Mouse (Mus musculus) embryonic facial prominence, embryonic 15.5 days (tissue): ENCODE measurements around the gene Npdc1. TPM values are rescaled to one million over a fixed set of nuclear protein-coding genes. Genes with fewer than 3 reads are reported as not detected.

Experiments
- ATAC-seq: fragments of 200-750 bp; cut with Nextera tagmentation; 2 replicates; pipeline ENCODE4 v1.8.0; 2017; ENCODE audit warnings: low read depth, moderate TSS enrichment; ENCODE audit not compliant: insufficient number of reproducible peaks, low FRiP score, low TSS enrichment
- H3K27ac ChIP-seq: fragments of 300-500 bp; sonication (generic); replicated peaks from 2 replicates; pipeline ENCODE4 v1.5.1; 2015; ENCODE audit warnings: mild to moderate bottlenecking, inconsistent platforms
- H3K27me3 ChIP-seq: fragments of 300-500 bp; sonication (generic); 2 replicates; pipeline ENCODE4 v1.6.1; 2015; ENCODE audit warnings: inconsistent platforms
- H3K36me3 ChIP-seq: fragments of 300-500 bp; sonication (generic); 2 replicates; pipeline ENCODE4 v1.6.1; 2015; ENCODE audit warnings: mild to moderate bottlenecking, inconsistent platforms
- H3K4me1 ChIP-seq: fragments of 300-500 bp; sonication (generic); 2 replicates; pipeline ENCODE4 v1.6.1; 2015; ENCODE audit warnings: inconsistent platforms
- H3K4me2 ChIP-seq: fragments of 300-500 bp; sonication (generic); replicated peaks from 2 replicates; pipeline ENCODE4 v1.6.1; 2015; ENCODE audit warnings: mild to moderate bottlenecking, inconsistent platforms
- H3K4me3 ChIP-seq: fragments of 300-500 bp; sonication (generic); replicated peaks from 2 replicates; pipeline ENCODE4 v1.5.1; 2015; ENCODE audit warnings: mild to moderate bottlenecking, inconsistent platforms
- H3K9ac ChIP-seq: fragments of 300-500 bp; sonication (generic); 2 replicates; pipeline ENCODE4 v1.6.1; 2015; ENCODE audit warnings: inconsistent platforms
- H3K9me3 ChIP-seq: fragments of 300-500 bp; sonication (generic); replicated peaks from 2 replicates; pipeline ENCODE4 v1.6.1; 2016; ENCODE audit warnings: inconsistent platforms
- WGBS: fragments of 180-500 bp; shearing (Covaris S2); methylation state at CpG from one replicate; pipeline ENCODE4 v1.1.7; 2015; 5-methylcytosine and 5-hydroxymethylcytosine counted together
- polyA plus RNA-seq: library from polyadenylated mRNA; unstranded; fragments of >200 nt; fragmentation: Nextera tagmentation; extraction: Ambion mirVana; gene quantifications from 2 replicates; pipeline ENCODE4 v1.2.1, GENCODE M21; 2015

Gene Npdc1
- 64.9 and 67.8 TPM in 2 replicates for polyA plus RNA-seq

DNA sequence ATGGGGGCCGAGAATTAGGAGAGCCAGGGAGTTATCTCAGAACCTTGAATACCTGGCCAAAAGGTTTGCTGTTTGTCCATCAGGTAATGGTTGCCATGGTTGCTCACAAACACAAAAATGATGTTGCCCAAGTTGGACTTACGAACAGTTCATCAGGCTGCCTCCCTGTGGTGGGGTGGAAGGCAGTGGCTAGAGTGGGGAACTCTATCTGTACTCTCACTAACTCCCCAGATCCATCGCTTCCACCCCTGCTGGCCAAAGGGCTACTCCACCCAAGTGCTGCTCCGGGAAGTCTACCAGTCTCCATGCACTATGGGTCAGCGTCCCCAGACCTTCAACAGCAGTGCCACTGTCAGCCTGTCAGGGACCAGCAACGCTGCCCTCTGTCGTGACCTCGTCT, at the start of gene Npdc1:
Gene Npdc1 (plus strand): TSS at position 301 of the 400 bp plus-strand sequence.
- H3K4me3 ChIP-seq, result no peak within 1 kb of the TSS
- ATAC-seq, result no peak
- no peak within 1 kb of the TSS for H3K4me2 ChIP-seq
- H3K27ac ChIP-seq, result no peak within 1 kb of the TSS
- no peak within 1 kb of the TSS for H3K9ac ChIP-seq
- no peaks in the 10 kb centered on the region for H3K36me3 ChIP-seq
- no peaks in the 10 kb centered on the region for H3K9me3 ChIP-seq
- peaks cover 43% of the 10 kb centered on the region for H3K4me1 ChIP-seq
- peaks cover 94% of the 10 kb centered on the region for H3K27me3 ChIP-seq
- WGBS, result 69% methylated on average over 8 of the region's 8 CpGs

DNA sequence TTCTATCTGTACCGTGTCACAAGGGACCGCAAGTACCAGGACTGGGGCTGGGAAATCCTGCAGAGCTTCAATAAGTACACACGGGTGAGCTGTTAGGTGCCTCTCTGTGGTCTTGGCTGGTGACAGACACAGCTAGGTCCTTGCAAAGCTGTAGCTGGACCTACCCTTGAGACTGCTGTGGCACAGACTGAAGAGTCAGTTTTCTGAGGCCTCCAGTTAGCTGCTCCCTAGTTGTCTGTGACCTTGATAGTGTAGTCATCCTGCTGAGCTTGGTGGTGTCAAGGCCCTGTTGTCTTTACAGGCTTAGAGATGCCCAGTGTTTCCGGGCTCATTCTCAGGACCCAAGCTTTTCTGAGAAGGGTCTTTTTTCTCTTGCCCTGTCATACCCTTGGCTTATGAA, 49.7 kb upstream of the Npdc1 start:
- Histone ChIP-seq H3K9ac (no peak overlapping the region), H3K36me3 (peaks cover 90% of the 10 kb centered on the region), H3K4me1 (no peaks in the 10 kb centered on the region), H3K27me3 (no peaks in the 10 kb centered on the region), H3K4me2 (no peak overlapping the region), H3K4me3 (no peak overlapping the region), H3K27ac (no peak overlapping the region), H3K9me3 (no peaks in the 10 kb centered on the region)
- 92% methylated on average over 4 of the region's 4 CpGs for WGBS
- no peak for ATAC-seq

GRCm38 (mm10) chr2:25350701-25351100, 48.5 kb upstream of the Npdc1 start:
- Histone ChIP-seq H3K4me1 (peaks cover 8% of the 10 kb centered on the region), H3K27me3 (no peaks in the 10 kb centered on the region), H3K4me2 (no peak overlapping the region), H3K9me3 (no peaks in the 10 kb centered on the region), H3K4me3 (no peak overlapping the region), H3K36me3 (peaks cover 78% of the 10 kb centered on the region), H3K27ac (no peak overlapping the region), H3K9ac (no peak overlapping the region)
- no peak for ATAC-seq
- 91% methylated on average over 3 of the region's 3 CpGs for WGBS

DNA sequence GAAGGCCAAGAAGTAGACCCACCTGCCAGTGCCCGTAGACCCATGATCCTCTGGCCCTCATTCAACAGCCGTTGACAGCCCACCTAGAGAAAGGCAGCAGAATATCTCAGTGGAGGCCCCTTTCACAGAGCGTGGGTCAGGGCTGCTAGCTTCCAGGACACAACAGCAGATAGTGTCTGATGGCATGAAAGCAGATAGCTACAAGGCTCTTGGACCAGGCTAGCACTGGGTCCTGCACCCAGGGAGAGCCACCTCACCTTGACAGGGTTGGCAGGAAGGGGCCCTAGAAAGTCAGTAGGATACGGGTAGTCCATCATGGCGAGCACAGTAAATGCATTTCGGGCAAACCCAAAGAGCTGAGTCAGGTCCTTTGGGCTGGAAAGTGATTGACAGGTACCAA, 44.9 kb upstream of the Npdc1 start:
- no peak overlapping the region for H3K4me2 ChIP-seq
- no peaks in the 10 kb centered on the region for H3K27me3 ChIP-seq
- peaks cover 46% of the 10 kb centered on the region for H3K36me3 ChIP-seq
- H3K9me3 ChIP-seq, result no peaks in the 10 kb centered on the region
- peaks cover 19% of the 10 kb centered on the region for H3K4me1 ChIP-seq
- no peak overlapping the region for H3K9ac ChIP-seq
- ATAC-seq, result no peak
- 87% methylated on average over 6 of the region's 6 CpGs for WGBS
- no peak overlapping the region for H3K27ac ChIP-seq
- H3K4me3 ChIP-seq, result no peak overlapping the region

DNA sequence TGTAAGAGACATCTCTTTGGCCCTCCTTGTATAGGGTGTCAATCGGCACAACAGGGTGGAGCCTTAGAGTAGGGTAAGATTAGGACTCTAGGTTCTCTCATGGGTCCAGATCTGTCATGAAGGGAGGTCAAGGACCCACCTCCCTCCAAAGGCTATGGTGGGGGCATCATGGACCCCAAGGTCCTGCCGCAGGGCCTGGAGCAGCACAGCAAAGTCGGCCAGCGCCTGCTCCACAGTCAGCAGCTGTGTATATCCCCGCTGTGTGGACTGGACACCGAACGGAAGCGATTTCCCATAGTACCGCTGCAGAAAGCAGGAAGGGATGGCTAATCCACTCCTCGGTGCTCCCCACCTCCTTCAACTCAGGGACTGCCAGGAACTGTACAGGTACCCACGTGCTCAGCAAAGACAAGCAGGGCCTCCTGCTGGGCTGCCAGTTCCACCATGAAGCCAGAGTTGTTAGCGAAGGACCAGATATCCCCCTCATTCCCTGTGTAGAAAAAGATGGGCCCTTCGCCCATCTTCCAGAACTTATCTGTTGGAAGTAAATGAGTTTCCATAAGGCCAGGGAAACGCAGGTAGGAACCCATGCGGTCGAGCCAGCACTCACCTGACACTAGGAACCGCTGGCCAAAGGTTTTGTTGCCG, 43.6 kb upstream of the Npdc1 start:
- Histone ChIP-seq H3K4me1 (peaks cover 19% of the 10 kb centered on the region), H3K27me3 (no peaks in the 10 kb centered on the region), H3K4me3 (peak overlapping the region; percentile 60), H3K9me3 (no peaks in the 10 kb centered on the region), H3K9ac (peak overlapping the region; percentile 37; the same call in 1 of the 2 replicates), H3K36me3 (peaks cover 33% of the 10 kb centered on the region), H3K27ac (no peak overlapping the region), H3K4me2 (peak overlapping the region; percentile 87)
- 41% methylated on average over 18 of the region's 18 CpGs for WGBS
- ATAC-seq, result 0 out of 2 replicates have a peak, but pooled peaks have one; percentile 1

- Histone ChIP-seq H3K27ac (no peak within 1 kb of the TSS), H3K4me3 (peak within 1 kb of the TSS; percentile 60), H3K36me3 (peaks cover 24% of the 10 kb centered on the region), H3K27me3 (no peaks in the 10 kb centered on the region), H3K9ac (peak within 1 kb of the TSS; percentile 54), H3K4me1 (peaks cover 19% of the 10 kb centered on the region), H3K4me2 (peak within 1 kb of the TSS; percentile 87), H3K9me3 (no peaks in the 10 kb centered on the region)
- 3% methylated on average over 13 of the region's 13 CpGs for WGBS
- ATAC-seq, result peak; percentile 53
Observed at GRCm38 (mm10) chr2:25356208-25357079, 42.7 kb upstream of the Npdc1 start, which contains the start of gene Dpp7. Dpp7 (minus strand) TSS chr2:25356359.

GRCm38 (mm10) chr2:25359848-25360247, 39.3 kb upstream of the Npdc1 start:
- Histone ChIP-seq H3K27ac (no peak overlapping the region), H3K9ac (no peak overlapping the region), H3K27me3 (peaks cover 10% of the 10 kb centered on the region), H3K4me2 (no peak overlapping the region), H3K9me3 (no peaks in the 10 kb centered on the region), H3K4me3 (no peak overlapping the region), H3K36me3 (no peaks in the 10 kb centered on the region; the same call in 1 of the 2 replicates), H3K4me1 (peaks cover 29% of the 10 kb centered on the region)
- WGBS, result 76% methylated on average over 4 of the region's 4 CpGs
- no peak for ATAC-seq

DNA sequence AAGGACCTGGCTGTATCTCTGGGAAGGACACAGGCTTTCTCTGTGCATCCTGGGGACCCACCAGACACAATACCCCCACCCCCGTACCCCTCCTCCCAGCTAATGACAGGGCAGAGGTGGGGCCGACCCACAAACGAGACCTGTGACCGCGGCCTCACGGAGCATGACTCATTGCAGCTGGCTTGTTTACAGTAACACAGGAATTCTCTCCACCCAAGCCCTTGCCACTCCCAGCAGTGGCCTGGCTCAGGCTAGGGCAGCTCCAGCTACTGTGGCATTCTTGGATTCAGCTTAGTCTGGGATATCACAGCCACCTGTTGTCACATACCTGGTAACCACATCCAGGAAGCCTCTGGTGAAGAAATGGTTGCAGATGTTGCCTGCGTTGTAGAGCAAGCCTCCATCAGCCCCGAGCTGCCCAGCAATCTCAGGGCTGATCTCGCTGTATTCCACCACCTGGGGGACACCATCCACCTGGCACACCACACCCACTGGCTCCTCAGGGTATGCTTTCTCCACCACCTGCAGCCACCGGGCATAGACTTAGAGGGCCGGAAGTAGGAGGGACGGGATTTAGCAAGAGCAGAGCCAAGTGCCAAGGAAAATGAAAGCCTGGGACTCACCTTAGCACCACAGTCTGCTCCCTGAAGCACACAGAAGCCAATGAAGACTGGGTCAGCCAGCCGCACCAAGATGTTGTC, 35.5 kb upstream of the Npdc1 start:
- no peaks in the 10 kb centered on the region for H3K9me3 ChIP-seq
- no peak overlapping the region for H3K27ac ChIP-seq
- no peaks in the 10 kb centered on the region; the same call in 1 of the 2 replicates for H3K36me3 ChIP-seq
- 44% methylated on average over 13 of the region's 13 CpGs for whole genome bisulfite sequencing
- peaks cover 18% of the 10 kb centered on the region; the same call in 1 of the 2 replicates for H3K4me1 ChIP-seq
- H3K4me3 ChIP-seq, result no peak overlapping the region
- H3K9ac ChIP-seq, result no peak overlapping the region
- H3K4me2 ChIP-seq, result no peak overlapping the region
- peaks cover 10% of the 10 kb centered on the region for H3K27me3 ChIP-seq
- ATAC-seq, result no peak

- ATAC-seq, result no peak
- WGBS, result 89% methylated on average over 4 of the region's 4 CpGs
- peaks cover 10% of the 10 kb centered on the region for H3K27me3 ChIP-seq
Observed at GRCm38 (mm10) chr2:25364313-25364712, 34.8 kb upstream of the Npdc1 start.

DNA sequence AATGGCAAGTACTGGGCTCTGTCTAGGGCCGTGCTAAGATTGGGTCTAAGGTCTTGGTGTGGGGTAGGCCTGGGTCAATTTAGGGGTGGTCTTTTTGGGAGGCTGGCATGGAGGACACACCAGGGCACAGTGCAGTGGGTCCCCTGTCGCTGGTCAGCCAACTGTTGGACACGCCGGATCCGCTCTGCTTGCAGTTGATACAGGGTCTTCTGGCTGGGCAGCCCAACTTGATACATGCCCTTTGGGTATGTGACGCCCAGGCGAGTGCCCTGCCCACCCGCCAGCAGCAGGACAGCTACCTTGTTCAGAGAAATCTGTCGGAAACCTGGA, 34.4 kb upstream of the Npdc1 start:
- H3K4me2 ChIP-seq, result peak overlapping the region; percentile 98
- H3K4me1 ChIP-seq, result peaks cover 18% of the 10 kb centered on the region; the same call in 1 of the 2 replicates
- 28% methylated on average over 9 of the region's 9 CpGs for WGBS
- H3K9ac ChIP-seq, result peak overlapping the region; percentile 70; the same call in 1 of the 2 replicates
- peaks cover 10% of the 10 kb centered on the region for H3K27me3 ChIP-seq
- no peak for ATAC-seq
- H3K4me3 ChIP-seq, result peak overlapping the region; percentile 69
- no peak overlapping the region for H3K27ac ChIP-seq
- H3K9me3 ChIP-seq, result no peaks in the 10 kb centered on the region
- H3K36me3 ChIP-seq, result no peaks in the 10 kb centered on the region; the same call in 1 of the 2 replicates

More at GRCm38 (mm10) chr2:25364313-25364712, 34.8 kb upstream of the Npdc1 start:
- Histone ChIP-seq H3K4me3 (peak overlapping the region; percentile 69; the same call in 1 of the 2 replicates), H3K9me3 (no peaks in the 10 kb centered on the region), H3K36me3 (no peaks in the 10 kb centered on the region; the same call in 1 of the 2 replicates), H3K4me1 (peaks cover 18% of the 10 kb centered on the region; the same call in 1 of the 2 replicates), H3K27ac (no peak overlapping the region), H3K4me2 (peak overlapping the region; percentile 98), H3K9ac (no peak overlapping the region)
